Mouse (Mus musculus) ES-E14 (cell line): ENCODE measurements around the gene Hdac4. TPM values are rescaled to one million over a fixed set of nuclear protein-coding genes. Genes with fewer than 3 reads are reported as not detected.

Experiments used
- DNase-seq: peaks from one replicate; pipeline ENCODE4 v3.0.0-alpha.2; 2013; ENCODE audit warnings: low read depth, low spot score
- H3K27ac ChIP-seq: 2 replicates; pipeline ENCODE4 v1.5.1; 2012; ENCODE audit warnings: low read depth, mild to moderate bottlenecking, low read length, moderate library complexity, mixed read lengths; ENCODE audit not compliant: poor library complexity, insufficient read depth, severe bottlenecking
- H3K36me3 ChIP-seq: 2 replicates; pipeline ENCODE4 v1.6.1; 2012; ENCODE audit warnings: mild to moderate bottlenecking, low read length, moderate library complexity, mixed read lengths; ENCODE audit not compliant: control insufficient read depth, poor library complexity, insufficient read depth, severe bottlenecking
- H3K4me1 ChIP-seq, 2 experiments: fragments of 150-350 bp in 1 of 2; sonication (generic) in 1 of 2; 2 replicates each; pipeline ENCODE4 v1.6.1; 2012; ENCODE audit warnings: low read length in 2 of 2, mild to moderate bottlenecking in 1 of 2, mixed read lengths in 1 of 2; ENCODE audit not compliant: control insufficient read depth in 2 of 2, insufficient read depth in 2 of 2, poor library complexity in 1 of 2
- H3K4me3 ChIP-seq, 2 experiments: fragments of 150-350 bp in 1 of 2; sonication (generic) in 1 of 2; 2 replicates each; pipeline ENCODE4 v1.5.1; 2012; ENCODE audit warnings: low read length in 2 of 2, low read depth in 1 of 2, mild to moderate bottlenecking in 1 of 2, mixed read lengths in 1 of 2; ENCODE audit not compliant: insufficient read depth in 1 of 2, poor library complexity in 1 of 2, severe bottlenecking in 1 of 2
- H3K9ac ChIP-seq: 2 replicates; pipeline ENCODE4 v1.6.1; 2012; ENCODE audit warnings: low read depth, mild to moderate bottlenecking, low read length, mixed read lengths; ENCODE audit not compliant: poor library complexity, insufficient read depth, severe bottlenecking
- H3K9me3 ChIP-seq: fragments of 150-350 bp; sonication (generic); 2 replicates; pipeline ENCODE4 v1.6.1; 2012; ENCODE audit warnings: low read depth, mild to moderate bottlenecking, low read length; ENCODE audit not compliant: control insufficient read depth, insufficient read depth
- CHD2 ChIP-seq: IDR thresholded peaks from 2 replicates; pipeline ENCODE4 v1.6.1; 2014; ENCODE audit warnings: mild to moderate bottlenecking, low read depth, low read length, inconsistent platforms
- HCFC1 ChIP-seq: IDR thresholded peaks from 2 replicates; pipeline ENCODE4 v1.6.1; 2012; ENCODE audit warnings: low read length, inconsistent platforms, borderline replicate concordance; ENCODE audit not compliant: insufficient read depth
- MAFK ChIP-seq: IDR thresholded peaks from 2 replicates; pipeline ENCODE4 v1.6.1; 2014; ENCODE audit warnings: mild to moderate bottlenecking, low read depth, low read length, inconsistent platforms; ENCODE audit not compliant: insufficient read depth
- ZC3H11A ChIP-seq: IDR thresholded peaks from 2 replicates; pipeline ENCODE4 v1.6.1; 2012; ENCODE audit warnings: low read depth, mild to moderate bottlenecking, inconsistent platforms, low read length, borderline replicate concordance
- ZNF384 ChIP-seq: IDR thresholded peaks from 2 replicates; pipeline ENCODE4 v1.6.1; 2012; ENCODE audit warnings: low read depth, low read length, inconsistent platforms
- in situ Hi-C, 2 experiments: fragments of 600-800 bp; cut with MboI; formaldehyde crosslinking; loops; one replicate each; pipeline ENCODE4 v1.15.1; 2025; ENCODE audit warnings: low sequenced_read_pairs in 2 of 2, inconsistent platforms in 1 of 2; ENCODE audit not compliant: unreplicated experiment in 2 of 2
- total RNA-seq: library from RNA; depleted of rRNA; stranded (reverse); fragments of 300-350 nt; gene quantifications from 2 replicates; pipeline ENCODE4 v1.2.3, GENCODE M21; 2012

The Hdac4 gene
- total RNA-seq, 1 experiment, result 24.1 TPM

DNA sequence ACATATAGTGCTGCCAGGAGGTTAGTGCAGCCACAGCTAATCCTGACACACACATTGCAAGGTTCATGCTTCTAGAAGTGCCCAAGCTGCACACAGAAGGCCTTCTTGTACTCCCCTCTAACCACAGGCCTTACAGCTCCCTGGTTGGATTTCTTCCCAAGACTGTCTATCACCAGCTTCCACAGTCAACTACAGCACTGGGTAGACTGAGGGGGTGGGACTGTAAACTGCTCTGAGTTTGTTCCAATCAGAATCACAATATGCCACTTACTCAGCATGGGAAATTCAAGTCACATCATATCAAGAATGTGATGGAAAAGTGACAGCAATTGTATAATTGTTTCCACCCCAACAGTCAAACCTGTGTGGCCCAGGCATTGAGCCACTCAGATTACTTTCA is 180.2 kb downstream of the Hdac4 start:
- no peak for TF ChIP-seq HCFC1
- TF ChIP-seq ZC3H11A, result no peak
- in situ Hi-C loops, result no loop called here
- Histone ChIP-seq H3K36me3 (peaks cover 8% of the 10 kb centered on the region; the same call in 1 of the 2 replicates), H3K9ac (no peak overlapping the region), H3K9me3 (no peaks in the 10 kb centered on the region), H3K4me1 (no peaks in the 10 kb centered on the region), H3K4me3 (no peak overlapping the region), H3K27ac (no peak overlapping the region)
- no peak for DNase-seq

DNA sequence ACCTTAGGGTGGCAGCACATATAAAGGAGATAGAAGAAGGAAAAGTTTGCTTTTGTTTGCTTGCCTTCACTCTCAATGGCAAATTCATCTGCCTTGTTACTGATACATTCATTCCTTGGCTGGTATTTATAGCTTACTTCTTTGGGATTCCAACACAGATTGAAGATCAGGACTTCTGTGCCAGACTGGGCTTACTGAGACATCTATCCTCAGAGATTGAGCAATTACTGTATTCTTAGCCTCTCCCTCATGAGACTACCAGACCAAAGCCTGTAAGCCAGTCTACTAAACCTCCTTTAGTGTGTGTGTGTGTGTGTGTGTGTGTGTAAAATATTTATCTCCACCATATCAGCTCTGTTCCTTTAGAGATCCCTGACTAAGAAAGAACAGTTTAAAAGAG is 181.0 kb downstream of the Hdac4 start:
- no peak for DNase-seq
- Histone ChIP-seq H3K4me3 (no peak overlapping the region), H3K36me3 (peaks cover 8% of the 10 kb centered on the region; the same call in 1 of the 2 replicates), H3K27ac (no peak overlapping the region), H3K9me3 (no peaks in the 10 kb centered on the region), H3K9ac (no peak overlapping the region), H3K4me1 (no peaks in the 10 kb centered on the region)
- in situ Hi-C loops, result no loop called here
- TF ChIP-seq CHD2, result no peak
- TF ChIP-seq ZNF384, result no peak
- TF ChIP-seq ZC3H11A, result no peak
- TF ChIP-seq MAFK, result no peak
- no peak for TF ChIP-seq HCFC1

DNA sequence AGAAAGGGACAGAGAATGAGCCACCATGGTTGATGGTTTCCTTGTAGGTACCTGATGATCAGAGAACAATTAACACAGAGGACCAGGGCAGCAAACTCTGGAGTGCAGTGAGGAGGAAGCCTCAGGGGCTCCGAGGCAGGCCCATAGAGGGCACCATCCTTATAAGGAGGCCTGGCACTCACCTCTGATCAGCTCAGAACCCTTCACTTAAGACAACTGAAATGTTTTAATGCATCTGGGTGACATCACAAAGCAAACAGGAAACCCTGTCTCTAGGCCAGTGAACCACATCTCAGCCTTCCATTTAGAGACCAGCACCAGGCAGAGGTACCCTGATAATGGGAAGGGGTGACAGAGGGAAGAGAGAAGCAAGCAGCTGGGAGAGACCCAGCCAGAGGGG is 188.8 kb downstream of the Hdac4 start:
- Histone ChIP-seq H3K36me3 (peaks cover 4% of the 10 kb centered on the region), H3K27ac (no peak overlapping the region), H3K9me3 (no peaks in the 10 kb centered on the region), H3K4me1 (peaks cover 0 to 2% of the 10 kb centered on the region in 2 experiments; a peak in 1 of 4 replicates), H3K9ac (no peak overlapping the region), H3K4me3 (no peak overlapping the region)
- in situ Hi-C loops, result no loop called here
- TF ChIP-seq HCFC1 (no peak), ZNF384 (no peak), ZC3H11A (no peak), CHD2 (no peak), MAFK (no peak)
- no peak for DNase-seq

DNA sequence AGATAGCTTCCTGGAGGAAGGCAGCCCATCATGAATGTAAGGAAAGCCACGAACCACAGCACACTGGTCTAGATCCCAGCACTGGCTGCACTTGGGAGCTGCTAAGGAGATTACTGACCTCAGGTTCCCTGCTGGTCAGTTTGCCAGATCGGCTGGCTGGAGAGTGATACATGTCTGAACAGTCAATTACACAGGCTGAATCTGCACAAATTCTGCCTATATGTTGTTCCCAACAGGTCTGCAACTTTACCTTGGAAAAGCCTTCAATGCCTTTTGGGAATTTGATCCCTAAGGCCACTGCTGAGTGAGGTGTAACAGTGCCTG is 189.9 kb downstream of the Hdac4 start:
- peaks cover 0 to 2% of the 10 kb centered on the region in 2 experiments; a peak in 1 of 4 replicates for H3K4me1 ChIP-seq
- no peak for TF ChIP-seq ZNF384
- no peak for TF ChIP-seq MAFK
- TF ChIP-seq HCFC1, result no peak
- TF ChIP-seq CHD2, result no peak
- TF ChIP-seq ZC3H11A, result no peak
- no peak for DNase-seq
- no peaks in the 10 kb centered on the region for H3K9me3 ChIP-seq
- no peak overlapping the region for H3K9ac ChIP-seq
- in situ Hi-C loops, result no loop called here
- H3K36me3 ChIP-seq, result peaks cover 7% of the 10 kb centered on the region
- H3K4me3 ChIP-seq, result no peak overlapping the region
- no peak overlapping the region for H3K27ac ChIP-seq

DNA sequence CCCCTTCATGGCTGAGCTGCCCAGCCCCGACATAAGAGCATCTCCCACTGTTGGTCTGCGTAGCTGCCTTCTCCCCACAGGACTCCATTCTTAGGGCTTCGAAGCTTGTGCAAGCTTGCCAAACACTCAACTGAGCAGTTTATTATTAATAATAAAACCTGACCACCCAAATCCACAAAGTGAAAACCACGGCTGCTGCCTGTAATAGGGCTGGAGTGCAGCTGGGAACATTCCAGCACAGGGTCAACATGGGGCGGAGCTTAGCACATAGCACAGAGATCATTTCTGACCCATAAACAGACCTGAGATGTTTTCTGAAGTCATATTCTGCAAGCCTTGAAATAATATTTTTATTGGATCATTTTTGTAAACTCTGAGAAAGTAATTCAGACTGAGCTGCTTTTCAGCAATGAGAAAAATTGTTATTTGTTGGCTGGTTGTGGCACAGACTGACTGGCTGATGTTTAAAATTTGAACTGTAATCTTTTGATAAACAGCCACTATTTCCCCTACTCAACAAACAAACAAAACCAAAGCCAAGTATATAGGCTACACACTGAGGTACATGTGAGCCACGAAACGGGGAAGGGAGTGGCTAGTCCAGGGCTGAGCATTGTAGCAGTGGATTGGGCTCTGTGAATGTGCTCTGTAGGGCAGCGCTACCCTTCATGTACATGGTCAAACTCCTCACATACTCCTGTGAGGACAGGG is 190.4 kb downstream of the Hdac4 start:
- H3K27ac ChIP-seq, result no peak overlapping the region
- no peaks in the 10 kb centered on the region for H3K9me3 ChIP-seq
- H3K36me3 ChIP-seq, result peaks cover 8% of the 10 kb centered on the region
- TF ChIP-seq ZNF384 (no peak), MAFK (no peak), HCFC1 (no peak)
- in situ Hi-C loops, result no loop called here
- no peak overlapping the region for H3K4me3 ChIP-seq
- no peak for DNase-seq
- no peak overlapping the region for H3K9ac ChIP-seq
- H3K4me1 ChIP-seq, result peaks cover 0 to 2% of the 10 kb centered on the region in 2 experiments; a peak in 1 of 4 replicates
